Mouse (Mus musculus) cortical plate, adult 2 months (tissue): ENCODE measurements at regions not wholly inside any gene's neighbourhood (a gene's known extent, or its start where the extent isn't known, plus 50 kb on each side); places are given as distances from the start of the nearest gene placed in this dataset.

Experiments used
- CTCF ChIP-seq: fragments of 200-500 bp; IDR thresholded peaks from 2 replicates; pipeline ENCODE4 v1.5.1; 2011; ENCODE audit warnings: mild to moderate bottlenecking, control low read depth, low read length; ENCODE audit not compliant: insufficient read depth; ENCODE audit errors: extremely low read depth
- POLR2A ChIP-seq: fragments of 200-500 bp; IDR thresholded peaks from 2 replicates; pipeline ENCODE4 v1.6.1; 2011; ENCODE audit warnings: mild to moderate bottlenecking, low read length, control low read depth; ENCODE audit not compliant: insufficient read depth; ENCODE audit errors: extremely low read depth

DNA sequence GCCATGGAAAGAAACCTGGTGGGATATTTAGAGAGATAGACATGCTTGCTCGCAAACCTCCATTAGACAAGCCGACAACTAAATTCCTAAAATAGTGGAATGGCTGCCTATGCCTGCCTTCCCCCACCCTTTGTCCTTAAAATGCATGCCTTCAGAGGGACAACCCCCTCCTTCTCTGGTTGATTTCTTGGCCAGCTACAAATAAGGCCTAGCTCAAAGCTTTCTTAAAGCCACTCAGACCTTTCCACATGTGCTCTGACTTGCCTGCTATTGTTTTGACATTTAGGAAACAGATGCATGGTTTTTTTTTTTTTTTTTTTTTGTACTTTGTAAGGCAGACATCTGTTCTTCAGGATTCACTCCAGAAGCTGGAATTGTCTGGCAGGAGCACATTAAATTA, 105.8 kb upstream of the Adgrl4 start:
- no peak for TF ChIP-seq CTCF
- TF ChIP-seq POLR2A, result no peak
